Mouse (Mus musculus) hindbrain, embryonic 13.5 days (tissue): ENCODE measurements around the gene Pou2f1. TPM values are rescaled to one million over a fixed set of nuclear protein-coding genes. Genes with fewer than 3 reads are reported as not detected.

Source experiments
- ATAC-seq: fragments of 200-750 bp; cut with Nextera tagmentation; 2 replicates; pipeline ENCODE4 v1.8.0; 2017; ENCODE audit warnings: moderate TSS enrichment; ENCODE audit not compliant: low FRiP score
- H3K27ac ChIP-seq: fragments of 300-500 bp; sonication (generic); 2 replicates; pipeline ENCODE4 v1.5.1; 2015; ENCODE audit warnings: inconsistent platforms, mild to moderate bottlenecking, moderate library complexity
- H3K27me3 ChIP-seq: fragments of 300-500 bp; sonication (generic); 2 replicates; pipeline ENCODE4 v1.6.1; 2015; ENCODE audit warnings: mild to moderate bottlenecking, inconsistent platforms
- H3K36me3 ChIP-seq: fragments of 300-500 bp; sonication (generic); 2 replicates; pipeline ENCODE4 v1.6.1; 2015; ENCODE audit warnings: mild to moderate bottlenecking, inconsistent platforms
- H3K4me1 ChIP-seq: fragments of 300-500 bp; sonication (generic); replicated peaks from 2 replicates; pipeline ENCODE4 v1.6.1; 2015; ENCODE audit warnings: inconsistent platforms
- H3K4me2 ChIP-seq: fragments of 300-500 bp; sonication (generic); 2 replicates; pipeline ENCODE4 v1.6.1; 2015; ENCODE audit warnings: inconsistent platforms, mild to moderate bottlenecking, moderate library complexity
- H3K4me3 ChIP-seq: fragments of 300-500 bp; sonication (generic); 2 replicates; pipeline ENCODE4 v1.5.1; 2015; ENCODE audit warnings: mild to moderate bottlenecking, inconsistent platforms
- H3K9ac ChIP-seq: fragments of 300-500 bp; sonication (generic); 2 replicates; pipeline ENCODE4 v1.6.1; 2015; ENCODE audit warnings: mild to moderate bottlenecking, inconsistent platforms
- H3K9me3 ChIP-seq: fragments of 300-500 bp; sonication (generic); 2 replicates; pipeline ENCODE4 v1.6.1; 2016; ENCODE audit warnings: inconsistent platforms
- WGBS: fragments of 180-500 bp; shearing (Covaris S2); methylation state at CpG from one replicate; pipeline ENCODE4 v1.1.7; 2015; 5-methylcytosine and 5-hydroxymethylcytosine counted together
- polyA plus RNA-seq: library from polyadenylated mRNA; unstranded; fragments of >200 nt; fragmentation: Nextera tagmentation; extraction: Ambion mirVana; gene quantifications from 2 replicates; pipeline ENCODE4 v1.2.1, GENCODE M21; 2015

The Pou2f1 gene
- polyA plus RNA-seq, 1 experiment from 2014 or later: 21.0 TPM

- WGBS: 84% methylated on average over 5 of the region's 5 CpGs
- Histone ChIP-seq H3K9me3 (no peaks in the 10 kb centered on the region), H3K4me1 (peaks cover 6% of the 10 kb centered on the region), H3K4me2 (no peak overlapping the region), H3K9ac (no peak overlapping the region), H3K36me3 (no peaks in the 10 kb centered on the region), H3K4me3 (no peak overlapping the region), H3K27me3 (peaks cover 48% of the 10 kb centered on the region), H3K27ac (no peak overlapping the region)
- no peak for ATAC-seq
Observed at GRCm38 (mm10) chr1:165858356-165858755, 144.1 kb downstream of the Pou2f1 start.

DNA sequence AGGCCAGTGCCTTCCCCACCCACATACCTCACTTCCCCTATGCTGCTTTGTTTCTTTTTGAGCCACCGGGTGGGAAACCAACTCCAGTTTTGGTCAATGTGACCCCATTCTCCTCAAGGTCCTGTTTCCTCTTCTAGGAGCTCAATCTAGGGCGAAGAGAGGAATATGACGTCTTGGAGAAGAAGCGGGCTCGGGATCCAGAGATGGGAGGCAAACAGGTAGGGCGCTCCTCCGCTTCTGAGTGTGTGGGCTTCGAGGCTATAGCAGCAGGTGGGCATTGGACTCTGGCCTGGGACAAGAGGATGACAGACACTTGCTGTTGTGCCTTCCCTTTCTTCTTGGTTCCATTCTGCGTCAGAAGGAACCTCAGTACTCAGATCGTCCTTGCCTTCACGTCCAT is 145.2 kb downstream of the Pou2f1 start:
- 96% methylated on average over 11 of the region's 11 CpGs for WGBS
- Histone ChIP-seq H3K9ac (no peak overlapping the region), H3K4me1 (peaks cover 7% of the 10 kb centered on the region), H3K27me3 (peaks cover 53% of the 10 kb centered on the region), H3K9me3 (no peaks in the 10 kb centered on the region), H3K4me2 (no peak overlapping the region), H3K27ac (no peak overlapping the region), H3K36me3 (no peaks in the 10 kb centered on the region), H3K4me3 (no peak overlapping the region)
- no peak for ATAC-seq

- H3K36me3 ChIP-seq: no peaks in the 10 kb centered on the region
- ATAC-seq: no peak
- H3K4me1 ChIP-seq: peaks cover 7% of the 10 kb centered on the region
- 50% methylated on average over 9 of the region's 9 CpGs for WGBS
- H3K9me3 ChIP-seq: no peaks in the 10 kb centered on the region
- H3K27ac ChIP-seq: no peak overlapping the region
- no peak overlapping the region for H3K9ac ChIP-seq
- no peak overlapping the region for H3K4me2 ChIP-seq
- peaks cover 63% of the 10 kb centered on the region for H3K27me3 ChIP-seq
- no peak overlapping the region for H3K4me3 ChIP-seq
Observed at GRCm38 (mm10) chr1:165855759-165856545, 146.5 kb downstream of the Pou2f1 start.

DNA sequence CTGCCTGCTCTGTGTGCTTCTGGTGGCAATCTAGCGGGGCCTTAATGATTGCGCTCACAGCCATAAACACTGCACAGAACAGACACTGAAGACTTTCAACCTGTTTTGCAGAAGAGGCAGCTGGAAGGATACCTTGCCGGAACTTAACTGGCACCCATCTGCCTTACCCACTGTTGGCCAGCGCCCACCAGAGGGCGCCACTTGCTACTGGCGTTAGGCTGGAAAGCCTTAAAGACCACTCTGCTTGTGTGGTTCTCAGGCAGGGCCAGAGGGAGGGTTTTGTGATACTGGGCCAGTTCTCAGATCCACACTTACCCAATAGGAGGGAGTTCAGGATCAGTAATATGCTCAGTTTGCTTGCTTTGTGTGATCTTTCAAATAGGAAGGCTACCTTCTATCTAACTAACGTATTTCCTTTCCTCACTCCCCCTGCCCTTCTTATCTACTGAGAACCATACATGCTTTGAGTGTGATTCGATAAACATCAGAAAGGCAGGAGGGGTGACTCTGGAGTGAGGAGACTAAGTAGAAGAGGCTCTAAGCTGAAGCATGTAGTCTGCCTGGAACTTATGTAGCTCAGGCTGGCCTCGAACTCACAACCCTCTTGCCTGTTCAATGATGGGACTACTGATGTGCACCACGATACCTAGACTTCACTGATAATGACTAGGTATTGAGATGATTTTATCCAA is 148.6 kb downstream of the Pou2f1 start:
- Histone ChIP-seq H3K27ac (no peak overlapping the region), H3K27me3 (peaks cover 77% of the 10 kb centered on the region), H3K4me1 (peaks cover 7% of the 10 kb centered on the region), H3K9ac (no peak overlapping the region), H3K36me3 (no peaks in the 10 kb centered on the region), H3K4me2 (no peak overlapping the region), H3K9me3 (no peaks in the 10 kb centered on the region), H3K4me3 (no peak overlapping the region)
- WGBS: 60% methylated on average over 10 of the region's 10 CpGs
- no peak for ATAC-seq

GRCm38 (mm10) chr1:165853131-165853721 is 149.3 kb downstream of the Pou2f1 start:
- Histone ChIP-seq H3K27me3 (peaks cover 76% of the 10 kb centered on the region), H3K4me2 (no peak overlapping the region), H3K4me3 (no peak overlapping the region), H3K9me3 (no peaks in the 10 kb centered on the region), H3K4me1 (peaks cover 7% of the 10 kb centered on the region), H3K36me3 (no peaks in the 10 kb centered on the region), H3K9ac (no peak overlapping the region), H3K27ac (no peak overlapping the region)
- 65% methylated on average over 4 of the region's 4 CpGs for WGBS
- ATAC-seq: no peak

DNA sequence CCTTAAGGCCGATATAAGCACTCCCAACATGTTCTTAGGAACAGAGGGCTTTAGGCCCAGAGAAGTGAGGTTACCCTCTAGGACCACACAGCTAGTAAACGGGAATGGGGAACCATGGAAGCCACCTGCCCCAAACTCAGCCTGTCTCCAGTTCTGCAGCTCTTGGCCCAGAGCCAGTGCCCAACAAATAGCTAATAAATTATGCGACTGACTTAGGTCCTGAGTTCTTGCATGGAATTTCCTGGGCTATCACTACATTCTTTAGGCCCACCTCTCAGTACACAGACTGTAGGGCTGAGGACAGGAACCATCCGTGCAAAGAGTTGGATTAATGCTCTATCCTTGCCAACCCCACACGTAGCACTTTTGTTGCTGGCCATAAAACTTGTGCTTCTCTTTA is 150.3 kb downstream of the Pou2f1 start:
- no peaks in the 10 kb centered on the region for H3K9me3 ChIP-seq
- WGBS: 58% methylated on average over 5 of the region's 5 CpGs
- H3K9ac ChIP-seq: no peak overlapping the region
- no peaks in the 10 kb centered on the region for H3K36me3 ChIP-seq
- no peak overlapping the region for H3K4me3 ChIP-seq
- ATAC-seq: no peak
- H3K4me2 ChIP-seq: no peak overlapping the region
- H3K27ac ChIP-seq: no peak overlapping the region
- peaks cover 81% of the 10 kb centered on the region for H3K27me3 ChIP-seq
- H3K4me1 ChIP-seq: peaks cover 7% of the 10 kb centered on the region

GRCm38 (mm10) chr1:165849458-165850445 is 152.7 kb downstream of the Pou2f1 start:
- 84% methylated on average over 17 of the region's 17 CpGs for whole genome bisulfite sequencing
- Histone ChIP-seq H3K36me3 (no peaks in the 10 kb centered on the region), H3K27me3 (peaks cover 80% of the 10 kb centered on the region), H3K9ac (no peak overlapping the region), H3K4me2 (no peak overlapping the region), H3K27ac (no peak overlapping the region), H3K4me1 (peaks cover 17% of the 10 kb centered on the region), H3K4me3 (no peak overlapping the region), H3K9me3 (no peaks in the 10 kb centered on the region)
- ATAC-seq: no peak

GRCm38 (mm10) chr1:165848881-165849280 is 153.6 kb downstream of the Pou2f1 start:
- no peak overlapping the region for H3K4me3 ChIP-seq
- no peak overlapping the region for H3K9ac ChIP-seq
- H3K27me3 ChIP-seq: peaks cover 78% of the 10 kb centered on the region
- 76% methylated on average over 4 of the region's 4 CpGs for WGBS
- H3K27ac ChIP-seq: no peak overlapping the region
- no peak for ATAC-seq
- H3K36me3 ChIP-seq: no peaks in the 10 kb centered on the region
- peaks cover 25% of the 10 kb centered on the region for H3K4me1 ChIP-seq
- H3K9me3 ChIP-seq: no peaks in the 10 kb centered on the region
- H3K4me2 ChIP-seq: no peak overlapping the region

DNA sequence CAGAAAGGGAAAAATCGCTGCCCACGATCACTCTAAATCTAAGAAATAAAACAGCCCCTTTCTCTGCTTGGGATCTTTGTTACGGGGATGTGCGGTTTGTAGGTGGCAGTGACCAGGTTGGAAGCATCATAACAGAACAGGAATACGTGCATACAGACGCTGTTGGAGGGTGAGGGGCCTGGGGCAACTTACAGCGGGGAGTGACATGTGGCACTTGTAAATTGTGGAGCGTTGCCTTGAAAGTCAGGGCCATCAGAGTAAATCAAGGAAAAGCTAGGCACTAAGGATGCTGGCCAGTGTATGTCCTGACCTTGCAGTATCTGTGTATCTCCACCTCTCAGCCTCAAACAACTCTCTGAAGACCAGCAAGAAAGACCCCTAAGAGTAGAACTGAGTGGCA is 154.1 kb downstream of the Pou2f1 start:
- no peaks in the 10 kb centered on the region for H3K9me3 ChIP-seq
- H3K4me2 ChIP-seq: no peak overlapping the region
- 90% methylated on average over 8 of the region's 8 CpGs for WGBS
- H3K4me3 ChIP-seq: no peak overlapping the region
- no peak overlapping the region for H3K27ac ChIP-seq
- H3K4me1 ChIP-seq: peaks cover 27% of the 10 kb centered on the region
- no peak for ATAC-seq
- H3K9ac ChIP-seq: no peak overlapping the region
- H3K36me3 ChIP-seq: no peaks in the 10 kb centered on the region
- H3K27me3 ChIP-seq: peaks cover 78% of the 10 kb centered on the region

- peak overlapping the region; percentile 96 for H3K4me2 ChIP-seq
- peaks cover 83% of the 10 kb centered on the region for H3K27me3 ChIP-seq
- H3K4me1 ChIP-seq: peaks cover 39% of the 10 kb centered on the region
- H3K4me3 ChIP-seq: peak overlapping the region; percentile 48
- no peak for ATAC-seq
- H3K9ac ChIP-seq: peak overlapping the region; percentile 72
- no peak overlapping the region for H3K27ac ChIP-seq
- no peaks in the 10 kb centered on the region for H3K9me3 ChIP-seq
- WGBS: 10% methylated on average over 14 of the region's 14 CpGs
- H3K36me3 ChIP-seq: no peaks in the 10 kb centered on the region
Observed at GRCm38 (mm10) chr1:165845366-165845765, 157.1 kb downstream of the Pou2f1 start.

GRCm38 (mm10) chr1:165844956-165845355 is 157.5 kb downstream of the Pou2f1 start:
- H3K4me1 ChIP-seq: peaks cover 39% of the 10 kb centered on the region
- peak overlapping the region; percentile 96 for H3K4me2 ChIP-seq
- H3K9ac ChIP-seq: peak overlapping the region; percentile 72
- peak overlapping the region; percentile 48 for H3K4me3 ChIP-seq
- 2% methylated on average over 26 of the region's 26 CpGs for WGBS
- peaks cover 83% of the 10 kb centered on the region for H3K27me3 ChIP-seq
- no peaks in the 10 kb centered on the region for H3K36me3 ChIP-seq
- 0 out of 2 replicates have a peak, but pooled peaks have one; percentile 26 for ATAC-seq
- H3K27ac ChIP-seq: no peak overlapping the region
- H3K9me3 ChIP-seq: no peaks in the 10 kb centered on the region
